Mouse (Mus musculus): ENCODE measurements at regions not wholly inside any gene's neighbourhood (a gene's known extent, or its start where the extent isn't known, plus 50 kb on each side); places are given as distances from the start of the nearest gene placed in this dataset.

DNA sequence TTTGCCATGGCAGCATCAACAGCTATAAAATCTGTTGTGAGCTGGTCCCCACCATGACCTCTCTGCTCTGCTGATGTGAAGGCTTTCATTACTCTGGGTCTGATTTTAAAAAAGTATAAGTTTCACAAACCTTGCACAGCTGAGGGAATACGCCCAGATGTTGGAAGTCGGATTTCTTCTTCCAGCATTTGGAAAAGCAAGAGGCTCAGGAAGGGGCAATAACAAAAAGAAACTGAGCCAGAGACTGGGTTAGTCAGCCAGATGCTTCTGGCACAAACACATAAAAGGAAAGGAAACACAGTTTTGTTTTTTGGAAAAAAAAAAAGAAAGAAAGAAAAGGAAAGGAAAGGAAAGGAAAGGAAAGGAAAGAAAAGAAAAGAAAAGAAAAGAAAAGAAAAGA, 270.0 kb upstream of the Klf6 start:
- no peak for TF ChIP-seq CTCF (IDR thresholded peaks at IDR 0.05 in 2 of 3, conservative IDR thresholded peaks at IDR 0.05 in 1 of 3; ENCODE audit: control insufficient read depth in 1 of 3, insufficient read depth in 1 of 3, low read depth in 2 of 3, low read length in 3 of 3, poor library complexity in 1 of 3, severe bottlenecking in 1 of 3)
- TF ChIP-seq MAZ (IDR thresholded peaks at IDR 0.05; ENCODE audit: low read depth, low read length), result no peak
- TF ChIP-seq POLR2AphosphoS2 (IDR thresholded peaks at IDR 0.05; ENCODE audit: low read length), result no peak
- TF ChIP-seq NELFE (IDR thresholded peaks at IDR 0.05; ENCODE audit: low read depth, low read length), result no peak
- no peak for TF ChIP-seq POLR2A (IDR thresholded peaks at IDR 0.05; ENCODE audit: control insufficient read depth in 1 of 2, insufficient read depth in 1 of 2, low read depth in 1 of 2, low read length in 2 of 2, poor library complexity in 1 of 2)
- no peak for TF ChIP-seq ELF1 (IDR thresholded peaks at IDR 0.05; ENCODE audit: low read depth, low read length)
- TF ChIP-seq SIN3A (IDR thresholded peaks at IDR 0.05; ENCODE audit: low read length), result no peak

All from MEL (cell line).